Mouse (Mus musculus) kidney, adult 2 months (tissue): Measurements from ENCODE around the gene Lama1.

Source experiments
- CTCF ChIP-seq: fragments of 200-500 bp; conservative IDR thresholded peaks from 2 replicates; pipeline ENCODE4 v1.5.1; 2011; ENCODE audit warnings: low read depth, mild to moderate bottlenecking, control low read depth, low read length, moderate library complexity, mixed read lengths; ENCODE audit not compliant: insufficient read depth, insufficient read length
- POLR2A ChIP-seq: fragments of 200-500 bp; IDR thresholded peaks from one replicate; pipeline ENCODE4 v1.6.1; 2011; ENCODE audit warnings: low read depth, low read length, control low read depth

GRCm38 (mm10) chr17:67836146-67836895, 139.3 kb downstream of the Lama1 start:
- TF ChIP-seq POLR2A (no peak), CTCF (no peak)
